In the genomic region with DNA sequence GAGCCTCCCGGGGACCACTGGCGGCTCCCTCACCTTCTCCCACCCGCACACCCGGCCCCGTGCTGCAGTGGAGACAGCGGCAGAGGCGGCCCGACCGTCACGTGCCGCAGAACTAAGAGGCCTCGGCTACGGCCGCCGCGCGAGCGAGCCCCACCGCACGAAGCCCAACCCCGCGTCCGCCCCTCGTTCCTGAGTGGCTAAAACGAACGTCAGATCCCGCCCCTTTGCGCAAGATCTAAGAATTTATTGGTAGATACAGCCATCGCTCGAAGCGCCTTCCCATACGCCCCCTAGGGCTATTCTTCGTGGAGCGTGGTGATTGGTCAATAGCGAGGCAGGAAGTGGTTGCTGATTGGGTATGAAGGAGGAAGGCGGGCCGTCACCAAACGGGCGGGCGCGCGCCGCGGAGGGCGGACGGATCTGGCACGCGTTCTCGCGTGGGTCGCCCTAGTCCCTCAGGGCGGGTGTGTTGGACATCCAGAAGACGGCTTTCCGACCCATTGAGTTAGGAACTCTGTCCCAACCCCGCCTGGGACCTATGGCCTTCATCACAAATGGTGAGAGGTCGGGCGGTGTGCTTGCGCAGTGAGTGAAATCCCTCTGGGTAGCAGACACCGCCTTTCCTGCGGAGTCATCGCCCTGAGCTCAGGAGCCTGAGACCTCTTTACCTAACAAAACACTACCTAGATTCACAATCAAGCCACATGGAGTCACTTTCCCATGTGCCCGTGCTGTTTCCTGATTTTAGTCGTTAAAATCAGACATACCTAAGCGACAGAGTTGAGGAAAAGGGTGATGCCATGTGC, we compare ENCODE assay signal across 8 mouse cellular contexts. TPM values are rescaled to one million over a fixed set of nuclear protein-coding genes. Genes with fewer than 3 reads are reported as not detected.
A peak's percentile ranks its signal among the peaks of the same experiment; 100 is the strongest.
DNase-seq lines count a peak whose midpoint lies in the region; ATAC-seq and TF ChIP-seq lines count a peak whose summit lies in the region.

A gene (minus strand): TSS at position 178 of the 806 bp plus-strand sequence.

- H3K9me3 ChIP-seq in hindbrain, embryonic 10.5 days, result no peaks in the 10 kb centered on the region
- no peaks in the 10 kb centered on the region for H3K9me3 ChIP-seq in lung, postnatal 0 days (ENCODE audit: low read length)

- H3K4me3 ChIP-seq in hindbrain, embryonic 10.5 days, result peak within 1 kb of the TSS; percentile 96
- H3K4me3 ChIP-seq in lung, postnatal 0 days (ENCODE audit: low read depth, low read length), result peak within 1 kb of the TSS; percentile 90

- H3K36me3 ChIP-seq in hindbrain, embryonic 10.5 days, result peaks cover 23% of the 10 kb centered on the region
- no peaks in the 10 kb centered on the region for H3K36me3 ChIP-seq in lung, postnatal 0 days (ENCODE audit: insufficient read depth, low read length)

- WGBS in hindbrain, embryonic 10.5 days, result under 1% methylated on average over 64 of the region's 64 CpGs
- WGBS in lung, postnatal 0 days, result under 1% methylated on average over 63 of the region's 64 CpGs

- TF ChIP-seq EP300 in lung, postnatal 0 days (IDR thresholded peaks at IDR 0.05), result peak; percentile 41; the same call in 1 of the 2 replicates

- peak within 1 kb of the TSS; percentile 73 for H3K4me2 ChIP-seq in lung, postnatal 0 days (replicated peaks; ENCODE audit: low read depth, low read length)

- no peaks in the 10 kb centered on the region for H3K27me3 ChIP-seq in hindbrain, embryonic 10.5 days (ENCODE audit: insufficient read depth, poor library complexity, severe bottlenecking)
- H3K27me3 ChIP-seq in lung, postnatal 0 days (replicated peaks; ENCODE audit: insufficient read depth, low read length), result no peaks in the 10 kb centered on the region

- peak; percentile 100 for DNase-seq in MN1 (ENCODE audit: low spot score)
- peak; percentile 100 for DNase-seq in cerebellum, adult 9-10 months
- DNase-seq in hindbrain, embryonic 10.5 days (ENCODE audit: low spot score), result peak; percentile 99
- peak; percentile 99 for DNase-seq in layer of hippocampus, adult 9-11 months
- DNase-seq in lung, postnatal 0 days (ENCODE audit: low spot score), result peak; percentile 99
- DNase-seq in ovary, postnatal 14 days (ENCODE audit: low spot score), result peak; percentile 96
- DNase-seq in thymus, postnatal 14 days, result peak; percentile 98

- H3K4me1 ChIP-seq in hindbrain, embryonic 10.5 days (replicated peaks), result peaks cover 38% of the 10 kb centered on the region
- H3K4me1 ChIP-seq in lung, postnatal 0 days (ENCODE audit: insufficient read depth, low read depth, low read length), result peaks cover 11% of the 10 kb centered on the region; the same call in 1 of the 2 replicates

- peak within 1 kb of the TSS; percentile 89 for H3K9ac ChIP-seq in lung, postnatal 0 days (replicated peaks; ENCODE audit: low read depth)

- peak; percentile 99 for ATAC-seq in frontal cortex, adult (ENCODE audit: low TSS enrichment)
- peak; percentile 98 for ATAC-seq in lung, postnatal 0 days

- TF ChIP-seq CTCF in lung, postnatal 0 days (IDR thresholded peaks at IDR 0.05), result peak; percentile 34; the same call in 1 of the 2 replicates

- peak within 1 kb of the TSS; percentile 100 for H3K27ac ChIP-seq in hindbrain, embryonic 10.5 days
- H3K27ac ChIP-seq in lung, postnatal 0 days (ENCODE audit: low read length), result peak within 1 kb of the TSS; percentile 93

RNA-seq across cellular contexts. Expression of the gene that starts here (rescaled TPM):
- polyA plus RNA-seq in hindbrain, embryonic 10.5 days (2016; fragmentation: Nextera tagmentation; extraction: Ambion mirVana), result 242 and 331 TPM in 2 replicates
- polyA plus RNA-seq in lung, postnatal 0 days (2015; fragmentation: Nextera tagmentation; extraction: Ambion mirVana), result 168 and 186 TPM in 2 replicates

Comparison
In these comparisons a context has a peak if more than half of its experiments do, and no peak if none do; other contexts are left out.
1. Peak in every context shown above with its lines: DNase-seq, ATAC-seq, H3K4me3 ChIP-seq and H3K27ac ChIP-seq.